Mouse (Mus musculus) kidney, postnatal 10 days (tissue): ENCODE measurements around the gene Drg2.

ENCODE experiments used
- DNase-seq: peaks from one replicate; pipeline ENCODE4 v3.0.0; 2021; ENCODE audit warnings: mixed read lengths

The Drg2 gene

GRCm38 (mm10) chr11:60474534-60474933 is 20.1 kb downstream of the Drg2 start:
- DNase-seq, result no peak

GRCm38 (mm10) chr11:60475668-60476362 is 21.4 kb downstream of the Drg2 start:
- DNase-seq, result no peak

GRCm38 (mm10) chr11:60478121-60478520 is 23.7 kb downstream of the Drg2 start:
- DNase-seq, result no peak

- no peak for DNase-seq
These were observed 31.9 kb downstream of the Drg2 start for GRCm38 (mm10) chr11:60486267-60486666.

DNA sequence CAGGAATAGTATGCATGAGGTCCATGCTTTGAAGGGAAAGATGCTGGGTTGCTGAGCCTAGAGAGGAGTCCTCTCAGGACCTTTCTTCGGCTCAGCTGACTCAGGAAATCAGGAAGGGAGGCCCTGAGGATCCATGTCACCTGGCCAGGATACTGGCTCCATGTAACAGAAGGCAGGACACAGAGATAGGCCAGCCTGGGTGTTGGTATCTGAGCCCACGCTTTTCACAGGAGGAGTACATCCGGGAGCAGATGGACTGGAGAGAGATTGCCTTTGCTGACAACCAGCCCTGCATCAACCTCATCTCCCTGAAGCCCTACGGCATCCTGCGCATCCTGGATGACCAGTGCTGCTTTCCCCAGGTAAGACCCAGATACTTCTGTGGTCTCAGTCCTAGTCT is 38.3 kb downstream of the Drg2 start:
- no peak for DNase-seq

DNA sequence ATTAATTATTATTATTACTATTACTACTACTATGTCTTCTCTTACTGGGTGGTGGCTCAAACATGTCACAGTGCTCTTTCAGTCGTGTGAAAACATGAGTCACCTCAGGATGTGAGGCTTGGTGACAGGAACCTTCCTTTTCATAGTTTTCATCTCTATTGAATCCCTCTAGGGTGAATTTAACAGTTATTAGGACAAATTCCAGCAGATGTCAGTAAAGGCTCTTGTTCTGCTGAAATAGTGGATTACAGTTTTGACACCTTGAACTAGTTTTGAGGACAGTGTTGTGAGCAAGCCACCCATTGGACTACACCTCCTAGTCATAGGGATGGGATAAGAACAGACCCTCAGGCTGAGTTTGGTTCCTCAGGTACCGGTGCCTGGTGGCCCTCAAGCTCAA is 41.3 kb downstream of the Drg2 start:
- no peak for DNase-seq

DNA sequence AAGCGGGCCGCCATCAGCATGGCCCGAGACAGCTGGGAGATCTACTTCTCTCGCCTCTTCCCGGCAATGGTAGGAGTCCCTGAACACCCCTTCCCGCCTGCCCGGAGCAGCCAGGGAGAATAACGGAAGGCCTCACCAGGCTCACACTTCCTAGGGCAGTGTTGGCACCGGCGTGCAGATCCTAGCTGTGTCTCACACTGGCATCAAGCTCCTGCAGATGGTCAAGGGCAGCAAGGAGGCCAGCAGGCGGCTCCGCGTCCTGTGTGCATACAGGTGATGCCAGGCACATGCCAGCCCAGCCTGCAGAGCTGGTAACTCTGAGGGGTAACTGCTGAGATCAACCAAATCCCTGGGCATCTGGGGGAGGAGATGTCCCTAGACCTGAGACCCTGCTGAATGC is 52.9 kb downstream of the Drg2 start:
- no peak for DNase-seq

DNA sequence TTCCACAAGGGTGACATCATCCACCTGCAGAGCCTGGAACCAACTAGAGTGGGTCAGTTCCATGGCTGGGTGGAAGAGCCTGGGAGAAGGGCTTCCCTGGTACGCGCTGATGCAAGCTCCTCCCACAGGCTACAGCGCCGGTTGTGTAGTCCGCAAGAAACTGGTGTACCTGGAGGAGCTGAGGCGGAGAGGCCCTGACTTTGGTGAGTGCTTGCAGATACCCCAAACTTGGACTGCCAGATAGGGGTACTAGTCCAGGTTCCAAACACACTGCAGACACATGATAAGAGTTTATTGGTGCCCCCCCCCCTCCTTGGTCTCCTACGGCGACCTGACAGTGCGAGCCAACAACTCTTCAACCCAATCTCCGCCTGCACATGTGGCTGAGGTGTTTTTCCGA is 54.6 kb downstream of the Drg2 start:
- peak; percentile 19 for DNase-seq

- DNase-seq, result peak; percentile 30
These were observed 55.1 kb downstream of the Drg2 start for GRCm38 (mm10) chr11:60509500-60509899.

DNA sequence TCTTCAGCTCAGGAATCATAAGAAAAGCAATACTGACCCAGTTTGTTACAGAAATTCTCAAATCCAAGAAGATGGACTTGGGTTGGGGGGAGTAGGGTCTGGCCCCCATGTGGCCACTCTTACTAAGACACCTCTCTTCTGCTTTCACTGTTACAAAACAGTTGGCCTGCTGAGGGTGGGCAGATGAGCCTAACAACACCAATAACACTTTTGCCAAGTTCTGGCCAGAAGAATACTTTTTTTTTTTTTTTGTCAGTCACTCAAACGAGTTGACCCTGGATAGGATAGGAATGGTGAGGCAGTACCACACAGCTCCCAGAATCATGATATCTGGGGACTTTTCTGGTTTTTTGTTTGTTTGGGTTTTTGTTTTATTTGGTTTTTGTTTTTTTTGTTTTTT is 57.5 kb downstream of the Drg2 start:
- DNase-seq, result no peak

- DNase-seq, result no peak
These were observed 58.1 kb downstream of the Drg2 start for GRCm38 (mm10) chr11:60512520-60512919.

GRCm38 (mm10) chr11:60514941-60515340 is 60.5 kb downstream of the Drg2 start:
- no peak for DNase-seq

DNA sequence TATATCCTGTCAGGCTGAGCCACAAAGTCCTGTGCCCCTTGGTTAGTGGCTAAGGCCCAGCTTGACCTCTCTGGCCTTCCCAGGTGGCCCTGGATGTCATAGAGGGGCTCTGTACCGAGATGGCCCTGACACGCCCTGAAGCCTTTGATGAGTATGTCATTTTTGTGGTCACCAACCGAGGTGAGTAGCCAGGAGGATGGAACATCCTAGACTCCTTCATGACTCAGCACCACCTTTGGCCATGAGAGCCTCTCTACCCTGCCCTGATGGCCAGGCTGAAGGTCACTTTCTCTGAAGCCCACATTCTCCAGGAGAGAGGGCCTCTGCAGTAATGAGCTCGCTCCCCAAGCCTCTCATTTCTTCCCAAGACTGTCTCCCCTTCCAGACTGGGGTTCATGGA is 63.9 kb downstream of the Drg2 start:
- DNase-seq, result no peak
